Mouse (Mus musculus): ENCODE data around the gene Colq.
"Not testable (repeated sequence)": the region's sequence is repeated elsewhere in the genome, so short reads cannot be mapped to it uniquely, and the experiment has no call there.

The Colq gene

GRCm38 (mm10) chr14:31591243-31591642 lies at the start of gene Colq:
TSS of gene Colq (minus strand) at chr14:31591343.
- no peak for DNase-seq (ENCODE audit: low read depth, low spot score)

- no peak for DNase-seq (ENCODE audit: low read depth, low spot score)
Observed at GRCm38 (mm10) chr14:31640346-31640889, 49.3 kb upstream of the Colq start, which contains the start of gene Gm49387. TSS of gene Gm49387 (minus strand) at chr14:31640878.

GRCm38 (mm10) chr14:31630677-31631076 lies 39.5 kb upstream of the Colq start:
- DNase-seq (ENCODE audit: low read depth, low spot score), result peak; percentile 40

- no peak for DNase-seq (ENCODE audit: low read depth, low spot score)
Observed at GRCm38 (mm10) chr14:31622748-31623147, 31.6 kb upstream of the Colq start.

GRCm38 (mm10) chr14:31620591-31621223 lies 29.6 kb upstream of the Colq start:
- DNase-seq (ENCODE audit: low read depth, low spot score), result no peak

- DNase-seq (ENCODE audit: low read depth, low spot score), result no peak
Observed at GRCm38 (mm10) chr14:31617997-31618396, 26.9 kb upstream of the Colq start.

GRCm38 (mm10) chr14:31617204-31617603 lies 26.1 kb upstream of the Colq start:
- no peak for DNase-seq (ENCODE audit: low read depth, low spot score)

- no peak for DNase-seq (ENCODE audit: low read depth, low spot score)
Observed at GRCm38 (mm10) chr14:31613671-31614070, 22.5 kb upstream of the Colq start.

- peak; percentile 42 for DNase-seq (ENCODE audit: low read depth, low spot score)
Observed at GRCm38 (mm10) chr14:31611986-31612385, 20.8 kb upstream of the Colq start.

- DNase-seq (ENCODE audit: low read depth, low spot score), result peak; percentile 64
Observed at GRCm38 (mm10) chr14:31605514-31605913, 14.4 kb upstream of the Colq start.

GRCm38 (mm10) chr14:31604916-31605315 lies 13.8 kb upstream of the Colq start:
- DNase-seq (ENCODE audit: low read depth, low spot score), result no peak

GRCm38 (mm10) chr14:31602616-31602979 lies 11.5 kb upstream of the Colq start:
- not testable (repeated sequence) for DNase-seq (ENCODE audit: low read depth, low spot score)

GRCm38 (mm10) chr14:31601908-31602615 lies 10.9 kb upstream of the Colq start:
- DNase-seq (ENCODE audit: low read depth, low spot score), result no peak

- no peak for DNase-seq (ENCODE audit: low read depth, low spot score)
Observed at GRCm38 (mm10) chr14:31597446-31597845, 6.3 kb upstream of the Colq start.

GRCm38 (mm10) chr14:31596408-31596807 lies 5.3 kb upstream of the Colq start:
- no peak for DNase-seq (ENCODE audit: low read depth, low spot score)

- DNase-seq (ENCODE audit: low read depth, low spot score), result no peak
Observed at GRCm38 (mm10) chr14:31594693-31595092, 3.5 kb upstream of the Colq start.

GRCm38 (mm10) chr14:31593036-31593435 lies 1.9 kb upstream of the Colq start:
- no peak for DNase-seq (ENCODE audit: low read depth, low spot score)

GRCm38 (mm10) chr14:31586451-31586850 lies 4.7 kb downstream of the Colq start:
- DNase-seq (ENCODE audit: low read depth, low spot score), result no peak

GRCm38 (mm10) chr14:31583082-31583481 lies 8.1 kb downstream of the Colq start:
- DNase-seq (ENCODE audit: low read depth, low spot score), result no peak

- no peak for DNase-seq (ENCODE audit: low read depth, low spot score)
Observed at GRCm38 (mm10) chr14:31577966-31578735, 13.0 kb downstream of the Colq start.

- no peak for DNase-seq (ENCODE audit: low read depth, low spot score)
Observed at GRCm38 (mm10) chr14:31576846-31577697, 14.1 kb downstream of the Colq start.
